8 mouse cellular contexts compared by ENCODE assay signal in the genomic region with DNA sequence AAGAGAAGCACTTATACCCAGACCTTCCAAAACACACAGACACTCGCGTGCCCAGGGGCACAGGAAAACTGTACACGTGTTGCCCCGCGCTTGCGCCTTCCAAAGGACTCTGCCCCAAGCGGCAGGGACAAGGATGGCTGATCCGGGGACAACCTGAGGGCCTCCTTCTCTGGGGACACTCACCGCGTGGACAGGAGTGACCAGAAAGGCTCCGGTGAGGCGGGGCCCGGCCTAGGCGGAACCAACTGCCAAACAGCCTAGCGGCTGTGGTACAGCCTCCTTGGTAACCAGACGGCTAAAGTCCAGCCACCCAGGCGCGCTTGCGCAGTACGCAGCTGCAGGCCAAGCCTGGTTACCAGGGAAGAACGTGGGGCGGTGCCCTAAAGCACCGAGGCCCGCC. TPM values are rescaled to one million over a fixed set of nuclear protein-coding genes. Genes with fewer than 3 reads are reported as not detected.
DNase-seq lines count a peak whose midpoint lies in the region; ATAC-seq and TF ChIP-seq lines count a peak whose summit lies in the region.

Gene Abhd14b, plus strand, starts transcription at position 112 of the 400 bp plus-strand sequence.
Gene Abhd14a, minus strand, starts transcription at position 331 of the 400 bp plus-strand sequence.

- H3K4me2 ChIP-seq in forebrain, embryonic 15.5 days (replicated peaks): peak within 1 kb of the TSS; percentile 68

- H3K27me3 ChIP-seq in ES-Bruce4 (ENCODE audit: control insufficient read depth, insufficient read depth, low read length, poor library complexity, severe bottlenecking): no peaks in the 10 kb centered on the region
- no peaks in the 10 kb centered on the region for H3K27me3 ChIP-seq in forebrain, embryonic 15.5 days

- TF ChIP-seq EP300 in ES-Bruce4 (IDR thresholded peaks at IDR 0.05; ENCODE audit: insufficient read depth, low read depth, low read length): no peak

- peak within 1 kb of the TSS; percentile 51 for H3K9ac ChIP-seq in ES-Bruce4 (ENCODE audit: low read depth, poor library complexity, severe bottlenecking)
- H3K9ac ChIP-seq in forebrain, embryonic 15.5 days (replicated peaks): peak within 1 kb of the TSS; percentile 56

- H3K36me3 ChIP-seq in ES-Bruce4 (ENCODE audit: control insufficient read depth, insufficient read depth, low read length, poor library complexity, severe bottlenecking): no peaks in the 10 kb centered on the region
- H3K36me3 ChIP-seq in forebrain, embryonic 15.5 days: no peaks in the 10 kb centered on the region

- DNase-seq in heart, postnatal 25 days (ENCODE audit: low spot score): peak; percentile 91
- peak; percentile 92 to 95 for DNase-seq in layer of hippocampus, adult 18-20 months (ENCODE audit: low spot score in 2 of 2)
- peak; percentile 89 for DNase-seq in lung, adult 2 months
- peak; percentile 70 to 72 for DNase-seq in thymus, adult 18-20 months

- H3K4me1 ChIP-seq in ES-Bruce4 (ENCODE audit: control insufficient read depth, insufficient read depth, low read length): peaks cover 6% of the 10 kb centered on the region
- H3K4me1 ChIP-seq in forebrain, embryonic 15.5 days: peaks cover 38% of the 10 kb centered on the region
- H3K4me1 ChIP-seq in lung, adult 2 months (ENCODE audit: control insufficient read depth, insufficient read depth, low read length): peaks cover 15% of the 10 kb centered on the region

- TF ChIP-seq POLR2A in ES-Bruce4 (IDR thresholded peaks at IDR 0.05; ENCODE audit: insufficient read depth, low read length): no peak
- TF ChIP-seq POLR2A in lung, adult 2 months (IDR thresholded peaks at IDR 0.05; ENCODE audit: borderline replicate concordance, extremely low read depth, low read depth, low read length): 0 out of 2 replicates have a peak, but pooled peaks have one; percentile 29

- intact Hi-C loops in heart, postnatal 25 days (cut with DNase I): loop anchor here (10.0 kb wide), 1 partner anchor 1053 kb away; the partner anchor contains the start of genes Aste1 and Nek11

- peak within 1 kb of the TSS; percentile 12; the same call in 1 of the 2 replicates for H3K27ac ChIP-seq in ES-Bruce4 (ENCODE audit: insufficient read depth, low read length)
- H3K27ac ChIP-seq in forebrain, embryonic 15.5 days (replicated peaks): peak within 1 kb of the TSS; percentile 54

- ATAC-seq in cerebellum, adult (ENCODE audit: insufficient number of reproducible peaks, low FRiP score, low TSS enrichment): peak; percentile 90
- ATAC-seq in forebrain, embryonic 15.5 days (replicated peaks): peak; percentile 85
- ATAC-seq in neutrophil, adult 5-6 weeks (ENCODE audit: extremely low read depth, insufficient number of reproducible peaks, low FRiP score, poor library complexity, severe bottlenecking): peak; percentile 65

- WGBS in forebrain, embryonic 15.5 days: 0% methylated on average over 24 of the region's 24 CpGs
- under 1% methylated on average over 24 of the region's 24 CpGs for WGBS in lung, adult 2 months

- no peak for TF ChIP-seq CTCF in ES-Bruce4 (IDR thresholded peaks at IDR 0.05; ENCODE audit: low read depth, low read length)
- TF ChIP-seq CTCF in lung, adult 2 months (IDR thresholded peaks at IDR 0.05; ENCODE audit: insufficient read depth, low read length): peak; percentile 24; the same call in 1 of the 2 replicates

- peak within 1 kb of the TSS; percentile 74 for H3K4me3 ChIP-seq in ES-Bruce4 (ENCODE audit: low read depth, low read length)
- peak within 1 kb of the TSS; percentile 47 for H3K4me3 ChIP-seq in forebrain, embryonic 15.5 days
- peak within 1 kb of the TSS; percentile 72 for H3K4me3 ChIP-seq in lung, adult 2 months (replicated peaks; ENCODE audit: extremely low read depth, low read depth, low read length)

- H3K9me3 ChIP-seq in ES-Bruce4 (replicated peaks; ENCODE audit: control insufficient read depth, insufficient read depth, low read length, poor library complexity, severe bottlenecking): no peaks in the 10 kb centered on the region
- no peaks in the 10 kb centered on the region for H3K9me3 ChIP-seq in forebrain, embryonic 15.5 days

RNA-seq across cellular contexts. Expression of gene Abhd14b, which starts in this region (rescaled TPM):
- polyA plus RNA-seq in ES-Bruce4 (2011; ENCODE audit: insufficient read depth, insufficient read length, low read depth, missing spikeins): 6.7 and 7.5 TPM in 2 replicates
- 5.6 and 6.9 TPM in 2 replicates for polyA plus RNA-seq in forebrain, embryonic 15.5 days (2015; fragmentation: Nextera tagmentation; extraction: Ambion mirVana)
- 1 to 10 TPM; 6.3 to 6.7 TPM for total RNA-seq in heart, postnatal 25 days (2021)
- 10 to 100 TPM; 11.6 to 12.2 TPM for total RNA-seq in layer of hippocampus, adult 18-20 months (2021)
- polyA plus RNA-seq in lung, adult 2 months (2012; rRNA removed): 80.0 and 80.9 TPM in 2 replicates
- total RNA-seq in neutrophil, adult 5-6 weeks (2017): 3.2 and 3.3 TPM in 2 replicates

RNA-seq across cellular contexts. Expression of gene Abhd14a, which starts in this region (rescaled TPM):
- polyA plus RNA-seq in ES-Bruce4 (2011; ENCODE audit: insufficient read depth, insufficient read length, low read depth, missing spikeins): 35.1 and 35.5 TPM in 2 replicates
- polyA plus RNA-seq in forebrain, embryonic 15.5 days (2015; fragmentation: Nextera tagmentation; extraction: Ambion mirVana): 64.8 and 68.5 TPM in 2 replicates
- total RNA-seq in heart, postnatal 25 days (2021): 10 to 100 TPM; 20.2 to 21.3 TPM
- total RNA-seq in layer of hippocampus, adult 18-20 months (2021): 10 to 100 TPM; 32.1 to 34.9 TPM
- 27.2 and 34.4 TPM in 2 replicates for polyA plus RNA-seq in lung, adult 2 months (2012; rRNA removed)
- total RNA-seq in neutrophil, adult 5-6 weeks (2017): 2.2 and 3.3 TPM in 2 replicates

Comparison
In these comparisons a context has a peak if more than half of its experiments do, and no peak if none do; other contexts are left out.
1. Peak in every context shown above with its lines: DNase-seq, ATAC-seq, H3K4me3 ChIP-seq and H3K27ac ChIP-seq.